Mouse (Mus musculus) heart, adult 2 months (tissue): Measurements from ENCODE around the gene Snrpa. TPM values are rescaled to one million over a fixed set of nuclear protein-coding genes. Genes with fewer than 3 reads are reported as not detected.

Source experiments
- DNase-seq, 2 experiments: peaks; one replicate each; pipeline ENCODE4 v3.0.0; 2021
- H3K27ac ChIP-seq: fragments of 200-600 bp; 2 replicates; pipeline ENCODE4 v1.8.1; 2022
- H3K27me3 ChIP-seq: fragments of 200-500 bp; 2 replicates; pipeline ENCODE4 v1.6.1; 2012; ENCODE audit warnings: mild to moderate bottlenecking, low read length, inconsistent platforms, mixed read lengths; ENCODE audit not compliant: control insufficient read depth, insufficient read depth
- H3K36me3 ChIP-seq: fragments of 200-500 bp; 2 replicates; pipeline ENCODE4 v1.6.1; 2012; ENCODE audit warnings: low read length, inconsistent platforms; ENCODE audit not compliant: control insufficient read depth, insufficient read depth
- H3K4me1 ChIP-seq: fragments of 200-500 bp; 2 replicates; pipeline ENCODE4 v1.6.1; 2011; ENCODE audit warnings: low read length; ENCODE audit not compliant: control insufficient read depth, insufficient read depth
- H3K4me3 ChIP-seq: fragments of 200-600 bp; 2 replicates; pipeline ENCODE4 v1.8.1; 2022
- H3K79me2 ChIP-seq: fragments of 200-500 bp; replicated peaks from 2 replicates; pipeline ENCODE4 v1.6.1; 2012; ENCODE audit warnings: mild to moderate bottlenecking, inconsistent platforms, low read length, moderate library complexity, mixed read lengths; ENCODE audit not compliant: control insufficient read depth, insufficient read depth
- H3K9ac ChIP-seq: fragments of 200-500 bp; 2 replicates; pipeline ENCODE4 v1.6.1; 2012; ENCODE audit warnings: low read depth, mild to moderate bottlenecking, control low read depth, inconsistent platforms, low read length, mixed read lengths
- CTCF ChIP-seq: fragments of 200-600 bp; IDR thresholded peaks from 2 replicates; pipeline ENCODE4 v1.8.1; 2022; ENCODE audit warnings: antibody characterized with exemption, mild to moderate bottlenecking, moderate library complexity
- EP300 ChIP-seq: fragments of 200-500 bp; IDR thresholded peaks from 2 replicates; pipeline ENCODE4 v1.6.1; 2011; ENCODE audit warnings: low read depth, low read length, control low read depth; ENCODE audit not compliant: insufficient read depth
- POLR2A ChIP-seq: fragments of 200-500 bp; IDR thresholded peaks from 2 replicates; pipeline ENCODE4 v1.6.1; 2011; ENCODE audit warnings: mild to moderate bottlenecking, low read depth, low read length, control low read depth; ENCODE audit not compliant: insufficient read depth
- WGBS: fragments of 180-500 bp; shearing (Covaris S2); methylation state at CpG from one replicate; pipeline ENCODE4 v1.1.7; 2018; 5-methylcytosine and 5-hydroxymethylcytosine counted together
- intact Hi-C: fragments of 180-260 bp; cut with DNase I; formaldehyde crosslinking; loops from one replicate; pipeline ENCODE4 v1.15.1; 2025
- polyA plus RNA-seq: library from polyadenylated mRNA; depleted of rRNA; stranded (reverse); fragments of >200 nt; gene quantifications from 2 replicates; pipeline ENCODE4 v1.2.3, GENCODE M21; 2012
- total RNA-seq, 2 experiments: library from RNA; stranded (reverse); gene quantifications; 2 replicates each; pipeline ENCODE4 v1.2.3; 2021

The Snrpa gene
- total and polyA plus RNA-seq, 3 experiments = 40.6 to 87.1 (median 41.3) TPM

DNA sequence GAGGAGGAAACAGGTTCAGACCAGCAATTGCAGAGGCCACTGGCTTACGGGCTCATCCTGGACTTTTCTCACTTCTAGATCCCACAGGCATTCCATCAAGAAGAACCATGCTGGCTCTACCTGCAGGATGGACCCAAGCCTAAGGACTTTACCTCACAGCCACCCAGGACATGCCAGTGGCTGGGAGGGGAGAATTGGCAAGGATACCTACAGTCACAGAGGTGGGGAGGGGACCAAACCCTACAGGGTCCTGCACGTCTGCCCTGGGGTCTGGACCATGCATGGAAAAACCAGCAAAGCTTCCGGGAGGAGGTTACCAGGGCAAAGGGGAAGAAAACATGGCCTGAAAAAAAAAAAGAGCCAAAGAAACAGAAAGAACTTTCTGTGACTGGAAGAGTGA, 25.1 kb downstream of the Snrpa start:
- Histone ChIP-seq H3K4me3 (no peak overlapping the region), H3K79me2 (no peaks in the 10 kb centered on the region), H3K4me1 (peaks cover 6% of the 10 kb centered on the region), H3K9ac (no peak overlapping the region), H3K27ac (no peak overlapping the region), H3K27me3 (no peaks in the 10 kb centered on the region), H3K36me3 (no peaks in the 10 kb centered on the region)
- TF ChIP-seq CTCF (no peak), EP300 (no peak), POLR2A (no peak)
- DNase-seq = no peak
- WGBS = 82% methylated on average over 3 of the region's 3 CpGs
- intact Hi-C loops = no loop called here

DNA sequence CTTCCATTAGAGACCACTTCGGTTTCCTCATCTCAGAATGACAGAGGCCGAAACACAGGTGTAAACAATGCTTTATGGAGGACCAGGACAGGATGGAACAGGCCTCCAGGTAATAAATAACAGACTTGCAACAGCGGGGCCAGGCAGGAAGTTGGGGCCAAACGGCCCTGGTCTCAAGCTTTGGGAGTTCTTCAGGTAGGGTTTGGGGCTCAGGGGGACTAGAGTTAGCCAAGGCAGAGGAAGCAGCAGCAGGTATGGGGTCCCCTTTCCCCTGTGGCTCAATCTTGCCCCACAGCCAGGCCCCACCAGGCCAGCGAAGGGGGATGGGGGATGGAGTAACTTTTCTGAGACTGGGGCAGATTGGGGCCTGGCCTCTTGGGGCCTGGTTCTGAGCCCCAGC, 27.7 kb downstream of the Snrpa start:
- no peak for DNase-seq
- Histone ChIP-seq H3K27ac (no peak overlapping the region), H3K27me3 (no peaks in the 10 kb centered on the region), H3K4me1 (peaks cover 15% of the 10 kb centered on the region), H3K79me2 (peaks cover 8% of the 10 kb centered on the region), H3K9ac (no peak overlapping the region), H3K4me3 (no peak overlapping the region), H3K36me3 (peaks cover 2% of the 10 kb centered on the region; the same call in 1 of the 2 replicates)
- 94% methylated on average over 5 of the region's 5 CpGs for WGBS
- TF ChIP-seq POLR2A (no peak), CTCF (no peak), EP300 (no peak)
- intact Hi-C loops = loop anchor here (10.0 kb wide), 1 partner anchor 306 kb away; the partner anchor contains the start of gene Sertad3

DNA sequence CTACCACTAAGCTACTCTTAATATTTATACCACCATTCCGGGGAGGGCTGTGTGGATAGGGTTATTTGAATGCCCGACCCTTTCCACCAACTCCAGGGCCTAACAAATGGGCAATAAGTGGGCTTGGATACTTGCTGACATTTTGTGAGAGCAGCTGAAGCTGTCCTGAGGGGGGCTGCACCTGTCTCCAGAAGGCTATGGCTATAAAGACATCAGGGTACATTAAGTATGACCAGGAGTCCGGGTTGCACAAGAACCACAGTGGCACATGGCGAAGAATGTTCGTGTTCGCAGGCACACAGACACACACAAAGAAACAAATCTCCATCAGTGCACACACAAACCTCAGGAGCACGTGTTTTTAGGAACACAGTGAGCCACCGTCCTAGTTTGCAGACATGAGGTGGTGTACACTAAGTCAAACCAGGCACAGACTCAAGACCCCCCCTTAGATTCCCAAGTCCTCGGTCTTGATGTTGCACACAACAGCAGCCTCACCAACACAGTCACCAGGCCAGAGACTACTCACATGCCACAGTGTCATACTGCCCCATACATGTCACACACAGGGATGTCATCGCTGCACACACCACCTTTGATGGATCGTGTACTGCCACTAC, 28.5 kb downstream of the Snrpa start:
- H3K79me2 ChIP-seq = peaks cover 8% of the 10 kb centered on the region
- intact Hi-C loops = loop anchor here (2.0 to 10.0 kb wide), 2 partner anchors 27 to 307 kb away; partner anchors contain the start of genes BC024978 and Sertad3
- peak overlapping the region; percentile 65 for H3K9ac ChIP-seq
- DNase-seq = no peak
- H3K36me3 ChIP-seq = peaks cover 4% of the 10 kb centered on the region; the same call in 1 of the 2 replicates
- no peaks in the 10 kb centered on the region for H3K27me3 ChIP-seq
- TF ChIP-seq CTCF (no peak), EP300 (no peak), POLR2A (no peak)
- 70% methylated on average over 11 of the region's 11 CpGs for WGBS
- H3K4me1 ChIP-seq = peaks cover 23% of the 10 kb centered on the region
- H3K4me3 ChIP-seq = peak overlapping the region; percentile 72
- peak overlapping the region; percentile 95 for H3K27ac ChIP-seq

DNA sequence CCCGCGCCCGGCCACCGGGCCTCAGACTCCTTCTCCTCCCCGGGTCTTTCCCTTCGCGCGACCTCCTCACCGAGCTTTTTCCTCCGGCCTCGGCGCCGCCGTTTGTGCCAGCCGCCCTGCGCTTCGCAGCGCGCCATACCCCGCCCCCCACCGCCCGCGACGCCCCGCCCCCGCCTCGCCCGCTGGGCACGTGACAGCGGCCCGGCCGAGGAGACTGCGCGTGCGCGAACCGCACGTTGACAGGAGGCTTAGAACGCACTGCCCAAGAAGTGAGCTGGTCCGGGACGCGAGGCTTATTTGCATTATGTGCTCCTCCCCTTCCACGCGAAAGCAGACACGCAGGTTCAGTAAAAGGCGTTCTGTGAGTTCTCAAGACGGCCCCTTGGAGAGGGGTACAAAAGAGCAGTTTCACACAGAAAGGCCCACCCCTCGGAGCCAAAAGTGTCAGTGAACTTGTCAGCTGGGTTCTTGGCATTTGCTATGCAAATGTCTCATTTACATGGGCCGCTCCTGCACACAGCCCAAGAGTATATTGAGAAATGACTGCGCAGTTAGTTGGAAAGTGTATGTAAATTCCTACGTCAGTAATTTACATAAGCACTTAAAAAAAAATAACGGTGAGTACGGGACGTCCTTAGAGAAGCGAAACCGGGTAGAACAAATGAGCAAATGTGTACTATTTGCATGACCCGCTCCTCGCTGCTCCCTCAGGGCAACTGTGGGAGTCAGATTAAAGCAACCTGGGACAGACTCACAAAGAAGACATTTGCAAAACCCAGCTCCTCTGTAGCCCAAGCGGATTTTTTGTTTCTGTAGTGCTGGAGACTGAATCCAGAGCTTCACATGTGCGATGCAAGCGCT, 29.2 kb downstream of the Snrpa start, which contains the start of gene Egln2:
Gene Egln2 (minus strand): TSS at position 189 of the 861 bp plus-strand sequence.
- H3K27me3 ChIP-seq = no peaks in the 10 kb centered on the region
- H3K4me1 ChIP-seq = peaks cover 24% of the 10 kb centered on the region
- peak within 1 kb of the TSS; percentile 95 for H3K27ac ChIP-seq
- H3K4me3 ChIP-seq = peak within 1 kb of the TSS; percentile 72
- peaks cover 8% of the 10 kb centered on the region for H3K79me2 ChIP-seq
- DNase-seq = peak; percentile 95 to 97
- H3K9ac ChIP-seq = peak within 1 kb of the TSS; percentile 81
- WGBS = under 1% methylated on average over 53 of the region's 61 CpGs
- 0 out of 2 replicates have a peak, but pooled peaks have one; percentile 59 for TF ChIP-seq EP300
- TF ChIP-seq POLR2A = peak; percentile 86
- no peak for TF ChIP-seq CTCF
- intact Hi-C loops = loop anchor here (2.0 to 10.0 kb wide), 2 partner anchors 28 to 308 kb away; partner anchors contain the start of genes BC024978 and Sertad3
- H3K36me3 ChIP-seq = peaks cover 4% of the 10 kb centered on the region; the same call in 1 of the 2 replicates

DNA sequence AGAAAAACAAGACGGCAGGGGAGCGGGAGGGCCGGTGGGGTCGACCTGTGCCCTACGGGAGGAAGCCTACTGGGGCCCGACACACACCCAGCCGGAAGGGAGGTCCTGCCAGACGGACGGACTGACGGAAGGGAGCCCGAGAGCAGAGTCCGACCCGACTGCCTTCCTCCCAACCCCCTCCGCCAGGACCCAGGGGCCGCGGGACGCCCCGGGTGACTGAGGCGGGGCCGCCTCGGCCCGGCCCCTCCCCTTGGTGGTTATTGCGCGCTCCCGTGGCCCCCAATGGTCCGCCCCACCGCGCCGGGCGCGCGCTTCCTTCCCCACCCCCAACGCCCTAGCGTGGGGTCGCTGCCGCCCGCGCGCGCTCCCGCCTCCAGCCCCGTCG, 29.9 kb downstream of the Snrpa start:
- peak overlapping the region; percentile 72 for H3K4me3 ChIP-seq
- peaks cover 4% of the 10 kb centered on the region; the same call in 1 of the 2 replicates for H3K36me3 ChIP-seq
- TF ChIP-seq EP300 (0 out of 2 replicates have a peak, but pooled peaks have one; percentile 65), POLR2A (peak; percentile 80), CTCF (no peak)
- H3K79me2 ChIP-seq = peaks cover 8% of the 10 kb centered on the region
- H3K27me3 ChIP-seq = no peaks in the 10 kb centered on the region
- DNase-seq = peak; percentile 92 to 94
- H3K4me1 ChIP-seq = peaks cover 28% of the 10 kb centered on the region
- intact Hi-C loops = loop anchor here (2.0 to 10.0 kb wide), 2 partner anchors 29 to 309 kb away; partner anchors contain the start of genes BC024978 and Sertad3
- peak overlapping the region; percentile 81 for H3K9ac ChIP-seq
- 0% methylated on average over 23 of the region's 43 CpGs for WGBS
- peak overlapping the region; percentile 95 for H3K27ac ChIP-seq
